Mouse (Mus musculus): Measurements from ENCODE around the gene Gm11564. TPM values are rescaled to one million over a fixed set of nuclear protein-coding genes. Genes with fewer than 3 reads are reported as not detected.

Gene Gm11564
- polyA plus RNA-seq, 1 experiment from 2014 or later: not detected

Other genes with a start within 250 kb of the Gm11564 start
- gene Krtap3-1, start 249.0 kb downstream of the Gm11564 start, polyA plus RNA-seq (2014; fragmentation: Nextera tagmentation; extraction: Ambion mirVana): not detected in 2 replicates
- not detected in 2 replicates for gene Krtap1-5, start 234.7 kb downstream of the Gm11564 start, polyA plus RNA-seq (2014; fragmentation: Nextera tagmentation; extraction: Ambion mirVana)
- gene Krtap1-4, start 232.0 kb downstream of the Gm11564 start, polyA plus RNA-seq (2014; fragmentation: Nextera tagmentation; extraction: Ambion mirVana): not detected in 2 replicates
- not detected in 2 replicates for gene Krtap1-3, start 224.3 kb downstream of the Gm11564 start, polyA plus RNA-seq (2014; fragmentation: Nextera tagmentation; extraction: Ambion mirVana)
- not detected in 2 replicates for gene Krtap9-3, start 217.6 kb downstream of the Gm11564 start, polyA plus RNA-seq (2014; fragmentation: Nextera tagmentation; extraction: Ambion mirVana)
- gene Gm11938, start 212.4 kb downstream of the Gm11564 start, polyA plus RNA-seq (2014; fragmentation: Nextera tagmentation; extraction: Ambion mirVana): not detected in 2 replicates
- not detected in 2 replicates for gene Gm11937, start 205.5 kb downstream of the Gm11564 start, polyA plus RNA-seq (2014; fragmentation: Nextera tagmentation; extraction: Ambion mirVana)
- not detected in 2 replicates for gene Krtap2-4, start 200.8 kb downstream of the Gm11564 start, polyA plus RNA-seq (2014; fragmentation: Nextera tagmentation; extraction: Ambion mirVana)
- not detected in 2 replicates for gene Gm11562, start 195.2 kb downstream of the Gm11564 start, polyA plus RNA-seq (2014; fragmentation: Nextera tagmentation; extraction: Ambion mirVana)
- gene Krtap4-1, start 187.4 kb downstream of the Gm11564 start, polyA plus RNA-seq (2014; fragmentation: Nextera tagmentation; extraction: Ambion mirVana): not detected in 2 replicates
- gene Krtap4-2, start 180.6 kb downstream of the Gm11564 start, polyA plus RNA-seq (2014; fragmentation: Nextera tagmentation; extraction: Ambion mirVana): not detected in 2 replicates
- not detected in 2 replicates for gene Krtap4-7, start 171.6 kb downstream of the Gm11564 start, polyA plus RNA-seq (2014; fragmentation: Nextera tagmentation; extraction: Ambion mirVana)
- not detected in 2 replicates for gene Gm11555, start 165.4 kb downstream of the Gm11564 start, polyA plus RNA-seq (2014; fragmentation: Nextera tagmentation; extraction: Ambion mirVana)
- not detected in 2 replicates for gene Gm11563, start 156.7 kb downstream of the Gm11564 start, polyA plus RNA-seq (2014; fragmentation: Nextera tagmentation; extraction: Ambion mirVana)
- gene Krtap4-6, start 149.7 kb downstream of the Gm11564 start, polyA plus RNA-seq (2014; fragmentation: Nextera tagmentation; extraction: Ambion mirVana): not detected in 2 replicates
- gene Gm14190, start 124.9 kb downstream of the Gm11564 start, polyA plus RNA-seq (2014; fragmentation: Nextera tagmentation; extraction: Ambion mirVana): not detected in 2 replicates
- gene Gm14180, start 81.4 kb downstream of the Gm11564 start, polyA plus RNA-seq (2014; fragmentation: Nextera tagmentation; extraction: Ambion mirVana): not detected in 2 replicates
- gene Gm11595, start 42.8 kb downstream of the Gm11564 start, polyA plus RNA-seq (2014; fragmentation: Nextera tagmentation; extraction: Ambion mirVana): not detected in 2 replicates
- gene Krtap4-8, start 35.0 kb downstream of the Gm11564 start, polyA plus RNA-seq (2014; fragmentation: Nextera tagmentation; extraction: Ambion mirVana): not detected in 2 replicates
- not detected in 2 replicates for gene Krtap4-9, start 30.5 kb downstream of the Gm11564 start, polyA plus RNA-seq (2014; fragmentation: Nextera tagmentation; extraction: Ambion mirVana)
- not detected in 2 replicates for gene Gm11596, start 22.2 kb downstream of the Gm11564 start, polyA plus RNA-seq (2014; fragmentation: Nextera tagmentation; extraction: Ambion mirVana)
- gene Gm11569, start 16.7 kb downstream of the Gm11564 start, polyA plus RNA-seq (2014; fragmentation: Nextera tagmentation; extraction: Ambion mirVana): not detected in 2 replicates
- gene Gm11554, start 11.2 kb downstream of the Gm11564 start, polyA plus RNA-seq (2014; fragmentation: Nextera tagmentation; extraction: Ambion mirVana): not detected in 2 replicates
- not detected in 2 replicates for gene Krtap4-13, start 5.8 kb downstream of the Gm11564 start, polyA plus RNA-seq (2014; fragmentation: Nextera tagmentation; extraction: Ambion mirVana)
- not detected in 2 replicates for gene 2300003K06Rik, start 22.4 kb upstream of the Gm11564 start, polyA plus RNA-seq (2014; fragmentation: Nextera tagmentation; extraction: Ambion mirVana)
- gene Krtap4-16, start 35.9 kb upstream of the Gm11564 start, polyA plus RNA-seq (2014; fragmentation: Nextera tagmentation; extraction: Ambion mirVana): not detected in 2 replicates
- gene Gm11568, start 42.3 kb upstream of the Gm11564 start, polyA plus RNA-seq (2014; fragmentation: Nextera tagmentation; extraction: Ambion mirVana): not detected in 2 replicates
- not detected in 2 replicates for gene Gm11559, start 48.8 kb upstream of the Gm11564 start, polyA plus RNA-seq (2014; fragmentation: Nextera tagmentation; extraction: Ambion mirVana)
- not detected in 2 replicates for gene Krtap9-1, start 57.7 kb upstream of the Gm11564 start, polyA plus RNA-seq (2014; fragmentation: Nextera tagmentation; extraction: Ambion mirVana)
- not detected in 2 replicates for gene Gm11567, start 63.5 kb upstream of the Gm11564 start, polyA plus RNA-seq (2014; fragmentation: Nextera tagmentation; extraction: Ambion mirVana)
- gene Krtap31-1, start 92.3 kb upstream of the Gm11564 start, polyA plus RNA-seq (2014; fragmentation: Nextera tagmentation; extraction: Ambion mirVana): not detected in 2 replicates
- not detected in 2 replicates for gene Gm11565, start 99.1 kb upstream of the Gm11564 start, polyA plus RNA-seq (2014; fragmentation: Nextera tagmentation; extraction: Ambion mirVana)
- not detected in 2 replicates for gene Krtap31-2, start 120.6 kb upstream of the Gm11564 start, polyA plus RNA-seq (2014; fragmentation: Nextera tagmentation; extraction: Ambion mirVana)
- gene Krtap9-5, start 132.8 kb upstream of the Gm11564 start, polyA plus RNA-seq (2014; fragmentation: Nextera tagmentation; extraction: Ambion mirVana): not detected in 2 replicates
- not detected in 2 replicates for gene Krtap29-1, start 163.4 kb upstream of the Gm11564 start, polyA plus RNA-seq (2014; fragmentation: Nextera tagmentation; extraction: Ambion mirVana)
- 0.16 and 0.29 TPM in 2 replicates for gene Krtap16-1, start 170.9 kb upstream of the Gm11564 start, polyA plus RNA-seq (2014; fragmentation: Nextera tagmentation; extraction: Ambion mirVana)
- 0.86 and 1.5 TPM in 2 replicates for gene Krtap17-1, start 178.3 kb upstream of the Gm11564 start, polyA plus RNA-seq (2014; fragmentation: Nextera tagmentation; extraction: Ambion mirVana)
- not detected in 2 replicates for gene Krt33a, start 200.5 kb upstream of the Gm11564 start, polyA plus RNA-seq (2014; fragmentation: Nextera tagmentation; extraction: Ambion mirVana)
- gene Krt33b, start 214.2 kb upstream of the Gm11564 start, polyA plus RNA-seq (2014; fragmentation: Nextera tagmentation; extraction: Ambion mirVana): 0.13 TPM in 1 of 2 replicates, not detected in the other
- gene Krt34, start 225.9 kb upstream of the Gm11564 start, polyA plus RNA-seq (2014; fragmentation: Nextera tagmentation; extraction: Ambion mirVana): not detected in 2 replicates
- not detected in 2 replicates for gene Krt31, start 234.9 kb upstream of the Gm11564 start, polyA plus RNA-seq (2014; fragmentation: Nextera tagmentation; extraction: Ambion mirVana)

Measured in hindbrain, embryonic 14.5 days (tissue).